Mouse (Mus musculus) NIH3T3 (cell line): ENCODE results near the gene Pde4b.

ENCODE experiments used
- DNase-seq: peaks from one replicate; pipeline ENCODE4 v3.0.0-alpha.2; 2012; ENCODE audit warnings: low read depth

Pde4b gene

DNA sequence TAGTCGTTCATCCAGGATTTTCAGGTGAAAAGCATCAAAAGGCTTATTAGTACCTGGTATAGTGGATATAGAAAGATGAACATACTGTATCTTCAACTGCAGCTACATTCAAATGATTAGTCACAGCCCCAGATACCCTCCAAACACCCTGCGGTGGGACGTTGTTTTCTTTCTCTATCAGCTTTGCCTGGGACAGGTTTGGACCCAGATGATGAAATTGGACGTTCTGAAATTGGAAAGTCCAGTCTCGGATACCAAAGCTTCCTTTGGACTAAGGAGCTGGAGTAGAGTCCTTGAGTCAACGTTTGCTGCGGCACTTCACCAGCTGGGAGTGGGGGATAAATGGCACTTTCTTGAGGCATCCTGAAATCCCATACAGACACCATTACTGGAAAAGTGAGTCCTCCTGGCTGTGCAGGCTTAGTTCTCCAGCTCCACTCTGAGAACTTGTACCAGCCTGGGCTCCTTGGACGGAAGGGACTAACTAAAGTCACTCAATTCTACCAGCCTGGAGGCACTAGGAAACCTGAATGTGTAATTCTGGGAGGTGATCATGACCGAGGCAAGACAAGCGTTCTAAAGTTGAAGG lies 487.4 kb downstream of the Pde4b start:
- no peak for DNase-seq

DNA sequence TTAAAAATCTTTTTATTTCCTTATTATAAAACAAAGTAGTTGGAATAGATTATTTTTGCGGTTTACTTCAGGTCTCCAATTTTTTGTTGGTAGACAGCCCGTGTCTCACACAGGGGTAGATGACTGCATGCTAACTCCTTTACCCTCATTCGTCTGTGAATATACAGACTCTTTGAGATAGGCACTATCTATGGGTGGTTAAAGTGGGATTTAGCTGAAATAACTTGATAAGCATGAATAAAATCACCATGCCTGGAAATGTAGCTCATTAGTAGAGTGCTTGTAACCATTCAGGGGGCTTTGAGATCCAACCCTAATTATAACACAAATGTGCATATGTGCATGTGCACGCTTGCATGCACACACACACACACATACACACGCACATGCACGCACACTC lies 488.8 kb downstream of the Pde4b start:
- DNase-seq: no peak

DNA sequence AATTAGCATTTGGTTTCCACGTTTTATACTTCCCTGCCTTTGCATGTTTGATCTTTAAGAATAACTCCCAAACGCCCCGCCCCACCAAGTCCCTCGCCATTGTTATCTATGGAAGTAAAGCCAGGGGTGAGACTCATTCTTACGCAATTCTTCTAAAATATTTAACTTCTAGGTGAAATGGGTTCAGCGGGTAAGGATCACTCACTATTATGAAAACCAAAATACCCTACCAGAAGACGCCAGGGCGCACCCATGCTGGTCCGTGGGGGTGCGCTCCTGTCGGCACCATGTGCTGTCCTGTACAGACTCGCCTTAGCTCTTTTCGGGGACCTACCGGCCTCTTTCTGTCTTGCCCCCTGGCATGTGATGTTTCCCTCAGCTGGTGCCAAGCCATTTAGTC lies 490.3 kb downstream of the Pde4b start:
- no peak for DNase-seq

DNA sequence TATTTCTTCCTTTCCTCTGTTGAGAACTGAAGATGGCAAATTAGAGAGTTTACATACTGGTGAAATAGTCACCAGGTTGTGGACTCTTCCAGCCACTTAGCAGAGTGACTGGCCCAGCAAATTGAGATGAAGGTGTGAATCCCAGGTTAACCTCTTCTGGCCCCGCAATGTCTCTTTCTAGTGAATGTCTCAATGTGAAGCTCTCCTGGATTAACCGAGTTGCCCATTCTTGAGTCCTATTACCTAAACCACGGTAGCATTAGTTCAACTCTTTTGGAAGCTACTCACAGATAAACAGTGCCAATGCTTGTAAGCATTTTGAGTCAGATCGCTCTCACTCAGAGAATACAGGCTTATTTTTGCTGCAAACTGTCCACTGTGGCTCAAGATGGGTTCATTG lies 491.7 kb downstream of the Pde4b start:
- DNase-seq: no peak

DNA sequence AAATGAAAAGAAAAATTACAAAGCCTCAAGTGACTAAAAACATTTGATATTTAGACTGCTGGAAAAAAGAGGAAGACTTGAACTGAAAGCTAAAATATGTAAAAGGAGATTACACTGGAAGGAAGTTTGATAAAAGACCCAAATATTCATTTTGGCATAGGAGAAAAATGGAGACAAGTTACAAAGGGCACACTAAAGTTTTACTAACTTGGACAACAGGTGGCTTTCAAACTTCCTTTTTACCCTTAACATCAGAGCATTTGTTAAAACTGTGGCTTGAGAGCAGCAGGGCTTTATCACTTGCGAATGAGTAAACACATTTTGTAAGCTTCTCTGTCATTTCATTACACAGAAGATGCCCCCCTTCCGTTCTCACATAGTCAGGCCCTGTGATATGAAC lies 492.4 kb downstream of the Pde4b start:
- DNase-seq: no peak

DNA sequence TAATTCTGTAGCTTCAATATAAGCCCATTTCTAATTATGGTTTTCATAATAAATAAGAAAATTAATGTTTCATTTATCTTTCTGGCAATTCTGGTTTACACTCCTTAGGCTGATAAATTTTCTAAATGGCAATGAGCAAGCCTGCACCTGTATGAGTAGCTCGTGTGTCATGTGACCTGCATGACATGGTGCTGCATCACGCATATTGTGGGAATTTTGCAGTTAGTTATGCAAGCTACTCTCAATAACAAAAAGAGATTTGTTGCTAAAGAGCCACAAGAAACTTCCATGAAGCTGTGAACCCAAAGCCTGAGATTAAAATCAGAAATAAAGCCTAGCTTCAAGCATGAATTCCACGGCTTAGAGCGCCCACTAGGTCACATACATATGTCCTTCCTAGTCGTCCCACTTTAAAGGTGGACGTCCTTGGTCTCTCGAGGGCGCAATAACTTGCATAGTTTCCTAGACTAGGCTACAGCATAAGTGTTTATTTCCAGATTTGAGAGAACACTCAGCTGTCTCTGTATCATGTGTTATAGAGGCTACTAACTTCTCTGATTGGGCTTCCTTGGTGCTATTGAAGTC lies 494.9 kb downstream of the Pde4b start:
- no peak for DNase-seq

DNA sequence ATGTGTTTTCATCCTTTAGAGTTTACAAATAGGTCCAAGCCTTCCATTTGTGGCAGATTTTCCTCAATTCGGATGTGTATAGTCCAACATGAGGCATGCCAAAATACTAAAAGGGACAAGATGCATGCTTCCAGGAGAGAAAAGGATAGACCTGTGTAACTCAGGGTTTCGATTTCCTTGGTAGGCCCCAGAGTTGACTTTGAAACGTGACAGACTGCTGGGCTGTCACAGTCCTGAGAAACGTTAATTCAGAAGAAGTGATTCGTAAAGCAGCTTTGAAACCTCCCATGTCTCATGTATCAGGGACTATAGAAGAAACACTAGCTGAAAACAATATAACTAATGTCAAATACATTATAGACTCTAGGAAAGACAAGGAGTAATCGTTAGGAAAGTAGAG lies 495.6 kb downstream of the Pde4b start:
- DNase-seq: no peak

DNA sequence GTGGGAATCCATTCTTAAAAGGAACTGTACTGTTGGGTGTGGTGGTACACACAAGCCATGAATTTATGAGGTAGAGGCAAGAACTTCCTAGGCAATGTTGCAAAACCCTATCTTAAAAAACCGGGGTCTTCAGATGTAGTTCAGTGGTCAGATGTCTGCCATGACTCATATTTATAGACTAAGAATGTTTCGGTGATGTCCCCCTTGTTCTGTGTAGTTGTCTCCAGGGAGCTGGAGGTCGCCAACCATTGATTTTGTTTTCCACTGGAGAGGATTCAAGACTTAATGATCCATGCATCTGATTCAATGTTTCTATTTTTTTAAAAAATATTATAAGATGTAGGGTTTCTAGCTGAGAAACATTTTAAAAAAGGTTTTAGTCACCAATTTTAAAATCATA lies 496.1 kb downstream of the Pde4b start:
- DNase-seq: no peak

DNA sequence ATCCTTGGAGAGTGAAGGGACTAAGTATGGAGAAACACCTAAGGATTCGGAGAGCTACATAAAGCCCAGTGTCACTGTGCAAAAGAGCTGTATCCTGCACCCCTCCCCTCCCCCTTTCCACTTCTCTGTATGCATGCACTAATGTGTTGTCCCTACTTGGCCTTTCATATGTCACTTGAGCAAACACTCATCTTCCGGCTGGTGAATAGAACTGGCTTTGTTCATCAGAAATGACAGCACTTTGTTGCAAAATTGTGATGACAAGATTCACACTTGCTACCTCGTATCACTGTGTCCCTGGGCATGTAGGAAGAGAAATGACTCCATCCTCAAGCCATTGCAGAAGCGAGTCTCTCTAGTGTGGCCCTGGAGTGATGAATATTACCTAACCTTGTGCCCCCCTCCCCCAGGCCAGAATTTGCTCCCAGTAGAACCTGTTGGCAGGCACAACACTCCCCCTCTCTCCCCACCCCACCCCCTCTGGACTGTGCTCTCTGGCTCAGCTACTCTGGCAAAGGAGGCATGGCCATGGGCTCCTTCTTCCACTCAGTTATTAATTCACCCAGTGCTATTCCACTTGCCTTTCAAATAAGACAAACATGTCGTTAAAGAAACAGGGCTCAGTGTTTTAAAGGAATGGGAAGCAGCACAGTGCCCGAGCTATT lies 497.4 kb downstream of the Pde4b start:
- DNase-seq: no peak

DNA sequence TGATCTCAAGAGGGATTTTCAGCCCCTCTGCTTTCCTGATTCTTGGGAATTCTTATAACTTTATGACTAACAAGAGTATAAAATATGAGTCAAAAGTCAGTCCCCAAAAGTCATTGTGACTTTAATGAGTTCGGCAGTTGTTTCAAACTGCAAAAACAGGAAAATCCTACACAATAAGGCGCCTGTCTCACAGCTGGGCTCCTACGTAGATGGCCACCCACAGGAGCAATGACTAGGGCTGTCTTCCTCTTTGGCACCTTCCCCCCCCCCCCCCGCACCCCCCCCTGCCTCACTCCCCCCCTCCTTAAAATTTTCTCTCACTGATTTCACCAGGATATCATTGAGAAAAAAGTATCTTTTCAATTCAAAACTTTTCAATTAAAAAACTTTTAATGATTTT lies 498.2 kb downstream of the Pde4b start:
- DNase-seq: no peak

DNA sequence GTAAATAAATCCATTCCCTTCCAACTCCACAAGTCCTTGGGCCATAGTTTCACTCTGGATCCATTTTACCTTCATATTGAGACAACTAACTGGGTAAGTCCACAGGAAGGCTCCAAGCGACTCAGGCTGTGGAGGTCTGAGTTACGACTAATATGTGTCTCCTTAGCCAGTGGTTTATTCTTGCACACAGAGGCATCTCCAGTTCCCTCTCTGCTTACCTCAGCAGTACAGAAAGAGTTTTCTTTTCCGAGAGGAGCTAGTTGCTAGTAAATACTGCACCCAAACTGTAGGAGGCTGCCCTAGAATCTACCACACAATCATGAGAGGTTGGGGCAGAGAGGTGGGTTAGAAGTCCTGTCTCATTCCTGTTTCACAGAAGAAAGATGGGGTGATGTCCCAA lies 499.4 kb downstream of the Pde4b start:
- no peak for DNase-seq

DNA sequence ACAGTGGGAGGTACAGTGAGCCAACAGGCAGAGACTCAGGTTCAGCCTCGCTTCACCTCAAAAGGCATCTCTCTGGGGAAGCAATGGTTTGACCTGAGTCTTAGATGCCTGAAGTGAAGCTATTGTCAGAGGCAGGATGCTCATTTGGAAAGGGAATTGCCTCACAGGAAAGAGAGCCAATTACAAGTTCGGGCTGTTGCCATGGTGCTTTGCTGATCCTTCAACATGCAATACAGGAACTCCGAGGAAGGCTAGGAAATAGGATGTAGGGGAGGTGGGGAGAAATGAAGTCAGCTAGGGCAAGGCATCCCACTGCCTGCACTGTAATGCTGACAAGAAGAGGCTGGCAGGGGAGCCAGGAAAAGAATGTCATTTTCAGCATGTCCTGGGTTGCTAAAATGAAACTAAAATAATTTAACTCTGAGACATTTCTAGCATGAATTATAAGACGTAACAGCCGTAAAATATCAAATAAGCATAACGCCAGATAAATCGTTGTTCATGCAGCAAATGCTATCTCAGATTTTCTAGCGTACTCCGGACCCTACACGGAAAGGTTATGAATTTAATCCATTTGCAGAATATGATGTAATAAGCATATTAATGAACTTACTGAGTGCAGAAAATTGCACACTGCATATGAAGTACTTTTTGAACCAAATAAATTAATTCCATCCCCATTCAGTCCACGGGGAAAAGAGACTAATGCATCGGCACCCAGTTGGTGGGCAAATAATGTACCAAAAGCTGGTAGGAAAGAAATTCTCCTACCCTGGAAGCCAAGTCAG lies 501.5 kb downstream of the Pde4b start:
- DNase-seq: peak; percentile 50

DNA sequence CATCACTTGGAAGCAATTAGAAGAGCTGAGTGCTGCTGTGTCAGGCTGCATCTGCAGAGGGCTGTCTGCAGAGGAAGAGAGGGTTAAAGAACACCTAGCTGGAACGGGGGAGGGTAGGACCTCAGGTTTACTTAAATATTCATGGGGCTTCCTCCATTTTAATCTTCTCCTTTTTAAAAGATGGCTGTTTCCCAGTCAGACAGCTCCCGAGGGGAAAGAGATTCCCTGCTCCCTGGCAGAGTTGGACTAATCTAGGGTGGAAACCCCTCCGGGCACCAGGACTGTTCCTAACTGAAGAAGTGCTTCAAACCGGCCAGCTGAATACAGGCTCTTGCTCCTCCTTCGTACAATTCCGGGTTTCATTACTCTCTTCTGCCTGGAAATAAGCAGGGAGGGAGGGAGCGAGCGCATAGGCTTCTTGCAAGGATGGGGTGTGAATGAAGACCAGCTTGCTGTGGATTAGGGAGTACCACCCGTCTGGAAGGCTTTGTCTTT lies 502.2 kb downstream of the Pde4b start:
- DNase-seq: no peak

DNA sequence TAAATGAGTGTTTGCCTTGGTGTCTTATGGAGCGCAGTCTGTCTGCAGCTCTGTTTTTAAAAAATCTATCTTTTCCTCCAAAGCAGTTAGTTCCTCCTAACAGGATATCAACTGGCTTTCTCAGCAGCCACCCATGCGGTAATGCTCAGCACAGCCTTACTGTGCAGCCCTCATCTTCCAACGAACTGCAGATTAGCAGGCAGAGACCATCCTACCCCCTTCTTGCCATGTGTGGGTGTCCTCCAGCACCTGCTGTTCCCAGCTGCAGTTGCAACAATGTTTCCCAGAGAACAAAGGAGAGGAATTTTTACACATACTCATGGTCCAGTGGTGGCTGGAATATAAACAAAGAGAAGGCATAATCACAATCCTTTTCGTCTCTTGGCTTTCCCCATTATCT lies 504.5 kb downstream of the Pde4b start:
- no peak for DNase-seq

DNA sequence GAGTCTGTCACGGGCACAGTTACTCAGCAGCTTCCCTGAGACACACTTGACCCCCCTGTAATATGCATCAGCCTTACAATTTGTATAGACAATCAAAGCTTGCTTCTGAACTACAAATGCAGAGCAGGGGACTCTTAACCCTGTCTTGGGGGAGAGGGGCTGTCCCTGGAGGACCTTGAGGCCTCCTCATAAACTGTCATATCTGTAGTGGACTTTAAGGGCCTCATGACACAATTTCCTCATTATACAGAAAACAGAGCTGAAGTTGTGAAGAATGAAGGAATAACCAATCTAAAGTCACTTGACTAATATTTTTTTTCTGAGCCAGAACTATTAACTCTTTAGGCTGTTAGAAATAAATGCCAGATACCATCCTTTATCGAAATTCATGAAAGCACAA lies 505.2 kb downstream of the Pde4b start:
- DNase-seq: no peak

DNA sequence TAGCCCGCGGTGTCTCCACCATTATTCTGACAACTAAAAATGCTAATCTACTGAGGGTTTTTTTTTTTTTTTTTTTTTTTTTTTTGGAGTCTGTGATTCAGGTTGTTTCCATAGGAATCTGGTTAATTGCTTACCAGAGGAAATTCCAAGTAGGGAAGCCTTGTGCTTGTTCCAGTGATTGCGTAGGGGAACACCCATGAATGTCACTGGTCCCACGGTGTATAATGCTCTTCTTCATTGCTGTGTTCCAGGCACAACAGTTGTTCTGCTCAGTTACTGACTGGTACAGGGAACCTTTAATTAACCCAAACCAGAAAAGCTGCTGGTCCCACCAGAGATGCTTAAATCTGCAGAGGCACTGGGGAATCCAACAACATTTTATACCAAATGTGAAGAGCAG lies 506.3 kb downstream of the Pde4b start:
- no peak for DNase-seq

DNA sequence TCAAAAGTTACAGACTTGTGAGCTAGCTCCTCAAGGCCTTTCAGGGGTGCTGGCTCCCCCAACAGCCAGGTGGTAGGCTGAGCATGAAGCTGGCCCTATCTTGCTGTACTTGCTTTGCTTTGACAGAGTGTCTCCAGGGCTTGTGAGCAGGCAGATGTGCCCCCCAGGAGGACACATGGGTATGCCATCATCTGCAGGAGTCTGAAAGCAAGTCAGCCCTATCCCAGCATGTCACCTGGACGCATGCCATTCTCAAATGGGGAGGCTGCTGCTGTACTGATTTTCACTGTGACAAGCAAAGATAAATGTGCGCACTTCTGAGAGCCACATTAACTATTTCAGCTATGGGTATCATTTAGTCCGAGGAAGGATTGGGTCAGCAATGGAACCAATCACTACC lies 507.2 kb downstream of the Pde4b start:
- no peak for DNase-seq

DNA sequence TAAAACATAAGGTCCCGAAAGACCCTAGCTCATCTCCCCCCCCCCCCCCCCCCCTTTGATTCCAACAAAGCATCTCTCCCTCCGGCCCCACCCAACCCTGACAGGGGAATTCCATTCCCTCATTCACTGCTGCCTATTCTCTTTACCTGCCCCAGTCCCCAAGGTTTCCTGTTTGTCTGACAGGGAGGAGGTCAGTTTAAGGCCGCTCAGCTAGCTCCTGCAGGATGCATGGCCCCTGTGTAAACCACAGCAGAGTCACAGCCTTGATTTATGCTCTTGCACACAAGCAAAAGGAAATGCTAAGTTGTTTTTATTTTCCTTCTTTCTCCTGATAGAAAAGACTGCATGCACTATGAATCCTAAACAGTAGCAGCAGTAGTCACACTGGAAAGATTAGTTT lies 516.6 kb downstream of the Pde4b start:
- DNase-seq: no peak

DNA sequence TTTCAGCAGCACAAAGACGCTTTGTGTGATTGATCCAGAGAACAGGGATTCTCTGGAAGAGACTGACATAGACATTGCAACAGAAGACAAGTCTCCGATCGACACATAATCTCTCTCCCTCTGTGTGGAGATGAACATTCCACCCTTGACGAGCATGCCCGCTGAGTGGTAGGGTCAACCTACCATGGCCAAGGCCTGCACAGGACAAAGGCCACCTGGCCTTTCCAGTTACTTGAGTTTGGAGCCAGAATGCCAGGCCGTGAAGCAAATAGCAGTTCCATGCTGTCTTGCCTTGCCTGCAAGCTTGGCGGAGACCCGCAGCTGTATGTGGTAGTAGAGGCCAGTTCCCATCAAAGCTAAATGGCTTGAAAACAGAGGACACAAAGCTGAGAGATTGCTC lies 517.9 kb downstream of the Pde4b start:
- DNase-seq: no peak

DNA sequence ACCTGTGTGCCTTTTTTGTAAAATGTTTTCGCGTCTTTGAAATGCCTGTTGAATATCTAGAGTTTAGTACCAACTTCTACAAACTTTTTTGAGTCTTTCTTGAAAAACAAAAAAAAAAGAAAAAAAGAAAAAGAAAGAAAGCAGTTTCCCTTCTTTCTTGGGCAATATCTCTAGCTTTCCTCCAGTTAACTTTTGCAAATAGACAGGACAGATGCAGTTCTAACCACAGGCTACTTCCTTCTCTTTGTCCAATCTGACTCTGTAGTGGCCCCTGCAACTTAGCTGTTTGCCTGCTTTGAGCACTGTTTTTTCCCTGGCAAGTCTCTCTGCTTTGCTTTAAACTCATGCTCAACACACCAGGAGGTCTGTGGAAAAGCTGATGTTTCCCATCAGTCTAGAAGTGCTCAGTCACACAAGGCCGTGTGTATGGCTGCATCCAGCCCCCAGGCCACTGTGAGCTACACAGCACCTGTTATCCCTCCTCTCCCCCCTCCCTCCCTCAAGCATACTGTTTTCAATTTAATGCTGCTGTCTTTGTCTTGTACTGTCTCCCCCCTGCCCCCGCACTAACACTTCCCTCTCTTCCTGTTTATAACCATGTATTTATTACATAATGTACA lies 518.5 kb downstream of the Pde4b start:
- no peak for DNase-seq

DNA sequence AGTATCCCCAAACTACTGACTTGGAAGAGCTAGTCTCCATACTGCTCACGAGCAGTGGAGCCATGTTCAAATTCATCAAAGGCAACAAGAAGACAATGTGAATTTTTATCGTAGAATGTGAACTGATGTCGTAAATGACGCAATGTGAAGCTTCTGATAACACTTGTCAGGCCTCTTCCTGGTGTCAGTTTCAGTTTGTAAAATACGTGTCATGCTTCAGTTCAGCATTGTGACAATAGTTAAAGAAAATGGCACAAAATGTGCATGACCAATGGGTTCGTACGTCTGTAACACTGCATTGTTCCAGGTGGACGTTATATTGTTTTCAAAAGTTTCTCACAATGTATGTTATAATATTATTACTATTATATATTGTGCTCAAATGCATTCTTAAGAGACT lies 519.5 kb downstream of the Pde4b start:
- DNase-seq: no peak

DNA sequence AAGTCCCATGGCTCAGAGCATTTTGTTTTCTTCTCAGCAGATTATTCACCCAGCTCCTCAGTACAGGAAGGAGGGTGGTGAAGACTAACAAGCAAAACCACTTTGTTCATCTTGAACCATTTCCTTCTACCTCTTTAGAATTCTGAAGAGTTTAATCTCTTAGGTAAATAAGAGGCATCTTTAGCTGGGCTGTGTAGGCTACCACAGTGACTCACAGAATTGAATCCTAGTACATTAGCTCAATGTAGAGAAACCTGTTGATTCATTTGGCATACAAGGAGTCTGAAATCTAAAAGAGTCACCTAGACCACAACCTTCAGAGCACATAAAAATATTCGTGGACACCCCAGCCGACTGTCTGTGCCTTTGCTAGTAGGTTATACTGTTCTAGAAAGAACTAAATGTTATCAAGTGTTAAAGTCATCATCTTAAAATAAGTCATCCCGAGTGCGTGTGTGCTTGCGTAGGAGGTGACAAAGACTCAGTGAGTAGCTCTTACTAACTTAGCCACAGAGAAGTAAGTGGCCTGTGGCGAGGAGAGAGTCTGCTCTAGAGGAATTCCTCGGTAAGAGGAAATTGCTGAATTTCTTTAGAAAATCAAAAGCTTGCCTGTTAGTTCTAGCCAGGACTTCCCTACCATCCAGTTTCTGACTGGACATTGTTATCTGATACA lies 520.5 kb downstream of the Pde4b start:
- no peak for DNase-seq
